Mouse (Mus musculus) heart, embryonic 11.5 days (tissue): ENCODE results near the gene Gm6583. TPM values are rescaled to one million over a fixed set of nuclear protein-coding genes. Genes with fewer than 3 reads are reported as not detected.

Experiments
- ATAC-seq: fragments of 200-750 bp; cut with Nextera tagmentation; replicated peaks from 2 replicates; pipeline ENCODE4 v1.8.0; 2017; ENCODE audit warnings: moderate library complexity; ENCODE audit not compliant: insufficient number of reproducible peaks, low FRiP score, low TSS enrichment
- H3K27ac ChIP-seq: fragments of 300-500 bp; sonication (generic); 2 replicates; pipeline ENCODE4 v1.5.1; 2014; ENCODE audit warnings: mild to moderate bottlenecking, low read depth, low read length
- H3K27me3 ChIP-seq: fragments of 300-500 bp; sonication (generic); 2 replicates; pipeline ENCODE4 v1.6.1; 2014; ENCODE audit warnings: mild to moderate bottlenecking, low read length, mixed read lengths; ENCODE audit not compliant: control insufficient read depth, insufficient read depth
- H3K36me3 ChIP-seq: fragments of 300-500 bp; sonication (generic); 2 replicates; pipeline ENCODE4 v1.6.1; 2014; ENCODE audit warnings: mild to moderate bottlenecking, low read length, moderate library complexity, mixed read lengths; ENCODE audit not compliant: control insufficient read depth, insufficient read depth
- H3K4me1 ChIP-seq: fragments of 300-500 bp; sonication (generic); 2 replicates; pipeline ENCODE4 v1.6.1; 2014; ENCODE audit warnings: low read length; ENCODE audit not compliant: control insufficient read depth, insufficient read depth
- H3K4me2 ChIP-seq: fragments of 300-500 bp; sonication (generic); 2 replicates; pipeline ENCODE4 v1.6.1; 2014; ENCODE audit warnings: mild to moderate bottlenecking, moderate library complexity
- H3K4me3 ChIP-seq: fragments of 300-500 bp; sonication (generic); 2 replicates; pipeline ENCODE4 v1.5.1; 2014; ENCODE audit warnings: low read depth, low read length
- H3K9ac ChIP-seq: fragments of 300-500 bp; sonication (generic); 2 replicates; pipeline ENCODE4 v1.6.1; 2014; ENCODE audit warnings: mild to moderate bottlenecking, low read depth, low read length, moderate library complexity
- H3K9me3 ChIP-seq: fragments of 300-500 bp; sonication (generic); replicated peaks from 2 replicates; pipeline ENCODE4 v1.6.1; 2016; ENCODE audit warnings: low read length; ENCODE audit not compliant: control insufficient read depth
- WGBS: fragments of 180-500 bp; shearing (Covaris S2); extraction: QIAGEN DNeasy Blood & Tissue Kit; methylation state at CpG from one replicate; pipeline ENCODE4 v1.1.7; 2014; ENCODE audit not compliant: insufficient replicate concordance; 5-methylcytosine and 5-hydroxymethylcytosine counted together
- polyA plus RNA-seq: library from polyadenylated mRNA; unstranded; fragments of >200 nt; fragmentation: Nextera tagmentation; extraction: Ambion mirVana; gene quantifications from 2 replicates; pipeline ENCODE4 v1.2.1, GENCODE M21; 2014

Gene Gm6583
- polyA plus RNA-seq, 1 experiment from 2014 or later = 0.40 TPM

- 70% methylated on average over 10 of the region's 10 CpGs for WGBS
- H3K27ac ChIP-seq = no peak overlapping the region
- peaks cover 12% of the 10 kb centered on the region for H3K36me3 ChIP-seq
- 0 out of 2 replicates have a peak, but pooled peaks cover 7% of the 10 kb centered on the region for H3K4me1 ChIP-seq
- H3K4me2 ChIP-seq = no peak overlapping the region
- no peaks in the 10 kb centered on the region for H3K27me3 ChIP-seq
- H3K9me3 ChIP-seq = no peaks in the 10 kb centered on the region
- H3K4me3 ChIP-seq = no peak overlapping the region
- H3K9ac ChIP-seq = no peak overlapping the region
- no peak; the same call in 1 of the 2 replicates for ATAC-seq
Measured at GRCm38 (mm10) chr5:112364184-112364797, 8.5 kb upstream of the Gm6583 start.

GRCm38 (mm10) chr5:112360077-112360476 lies 4.2 kb upstream of the Gm6583 start:
- H3K4me3 ChIP-seq = no peak overlapping the region
- no peak overlapping the region for H3K9ac ChIP-seq
- peaks cover 5% of the 10 kb centered on the region; the same call in 1 of the 2 replicates for H3K27me3 ChIP-seq
- peaks cover 13% of the 10 kb centered on the region for H3K36me3 ChIP-seq
- ATAC-seq = no peak
- H3K27ac ChIP-seq = no peak overlapping the region
- no peaks in the 10 kb centered on the region for H3K9me3 ChIP-seq
- H3K4me2 ChIP-seq = no peak overlapping the region
- 80% methylated on average over 3 of the region's 3 CpGs for WGBS
- peaks cover 7% of the 10 kb centered on the region; the same call in 1 of the 2 replicates for H3K4me1 ChIP-seq

- Histone ChIP-seq H3K27me3 (peaks cover 5% of the 10 kb centered on the region; the same call in 1 of the 2 replicates), H3K4me3 (no peak overlapping the region), H3K4me2 (peak overlapping the region; percentile 1; the same call in 1 of the 2 replicates), H3K9me3 (no peaks in the 10 kb centered on the region), H3K9ac (no peak overlapping the region), H3K36me3 (peaks cover 8% of the 10 kb centered on the region), H3K4me1 (peaks cover 7% of the 10 kb centered on the region; the same call in 1 of the 2 replicates), H3K27ac (peak overlapping the region; percentile 0; the same call in 1 of the 2 replicates)
- 61% methylated on average over 4 of the region's 4 CpGs for WGBS
- ATAC-seq = 0 out of 2 replicates have a peak, but pooled peaks have one; percentile 53
Measured at GRCm38 (mm10) chr5:112359520-112359919, 3.7 kb upstream of the Gm6583 start.

GRCm38 (mm10) chr5:112356322-112356721 lies 489 bp upstream of the Gm6583 start:
- no peak overlapping the region for H3K4me3 ChIP-seq
- H3K4me1 ChIP-seq = peaks cover 7% of the 10 kb centered on the region; the same call in 1 of the 2 replicates
- peak; percentile 11; the same call in 1 of the 2 replicates for ATAC-seq
- peaks cover 5% of the 10 kb centered on the region for H3K27me3 ChIP-seq
- H3K9ac ChIP-seq = no peak overlapping the region
- peaks cover 5% of the 10 kb centered on the region; the same call in 1 of the 2 replicates for H3K36me3 ChIP-seq
- no peak overlapping the region for H3K4me2 ChIP-seq
- no peak overlapping the region for H3K27ac ChIP-seq
- H3K9me3 ChIP-seq = no peaks in the 10 kb centered on the region
- whole genome bisulfite sequencing = 82% methylated on average over 9 of the region's 9 CpGs

GRCm38 (mm10) chr5:112355493-112355892 lies 340 bp downstream of the Gm6583 start:
- no peak for ATAC-seq
- H3K4me2 ChIP-seq = no peak overlapping the region

GRCm38 (mm10) chr5:112349169-112349568 lies 6.7 kb downstream of the Gm6583 start:
- H3K9ac ChIP-seq = no peak overlapping the region
- H3K36me3 ChIP-seq = peaks cover 9% of the 10 kb centered on the region; the same call in 1 of the 2 replicates
- H3K27me3 ChIP-seq = no peaks in the 10 kb centered on the region; the same call in 1 of the 2 replicates
- H3K4me3 ChIP-seq = no peak overlapping the region
- H3K27ac ChIP-seq = no peak overlapping the region
- no peak for ATAC-seq
- no peak overlapping the region for H3K4me2 ChIP-seq
- no peaks in the 10 kb centered on the region for H3K9me3 ChIP-seq
- 90% methylated on average over 8 of the region's 8 CpGs for WGBS
- H3K4me1 ChIP-seq = no peaks in the 10 kb centered on the region

More at GRCm38 (mm10) chr5:112355493-112355892, 340 bp downstream of the Gm6583 start:
- peaks cover 5% of the 10 kb centered on the region for H3K27me3 ChIP-seq
- H3K36me3 ChIP-seq = peaks cover 5% of the 10 kb centered on the region; the same call in 1 of the 2 replicates
- no peaks in the 10 kb centered on the region for H3K9me3 ChIP-seq
- H3K4me1 ChIP-seq = peaks cover 7% of the 10 kb centered on the region; the same call in 1 of the 2 replicates
- 88% methylated on average over 6 of the region's 6 CpGs for WGBS
- H3K4me3 ChIP-seq = no peak overlapping the region
- H3K9ac ChIP-seq = no peak overlapping the region
- no peak overlapping the region for H3K27ac ChIP-seq

- Histone ChIP-seq H3K27me3 (no peaks in the 10 kb centered on the region), H3K4me1 (peaks cover 5% of the 10 kb centered on the region), H3K27ac (no peak overlapping the region), H3K4me2 (no peak overlapping the region), H3K36me3 (peaks cover 6% of the 10 kb centered on the region; the same call in 1 of the 2 replicates), H3K9ac (no peak overlapping the region), H3K4me3 (no peak overlapping the region), H3K9me3 (no peaks in the 10 kb centered on the region)
- no peak for ATAC-seq
- WGBS = 78% methylated on average over 16 of the region's 16 CpGs
Measured at GRCm38 (mm10) chr5:112346211-112346965, 9.4 kb downstream of the Gm6583 start.

- H3K4me3 ChIP-seq = no peak overlapping the region
- no peak overlapping the region for H3K4me2 ChIP-seq
Measured at GRCm38 (mm10) chr5:112344092-112344960, 11.5 kb downstream of the Gm6583 start.

More at GRCm38 (mm10) chr5:112344092-112344960, 11.5 kb downstream of the Gm6583 start:
- no peaks in the 10 kb centered on the region for H3K9me3 ChIP-seq
- no peak overlapping the region for H3K27ac ChIP-seq
- WGBS = 77% methylated on average over 6 of the region's 6 CpGs
- no peaks in the 10 kb centered on the region for H3K27me3 ChIP-seq
- ATAC-seq = no peak
- peaks cover under 1% of the 10 kb centered on the region; the same call in 1 of the 2 replicates for H3K36me3 ChIP-seq
- H3K4me1 ChIP-seq = peaks cover 5% of the 10 kb centered on the region
- no peak overlapping the region for H3K9ac ChIP-seq
